Mouse (Mus musculus): ENCODE results near the gene Ap5b1. TPM values are rescaled to one million over a fixed set of nuclear protein-coding genes. Genes with fewer than 3 reads are reported as not detected.

The Ap5b1 gene
- polyA plus RNA-seq, 1 experiment from 2014 or later = 2.2 TPM

DNA sequence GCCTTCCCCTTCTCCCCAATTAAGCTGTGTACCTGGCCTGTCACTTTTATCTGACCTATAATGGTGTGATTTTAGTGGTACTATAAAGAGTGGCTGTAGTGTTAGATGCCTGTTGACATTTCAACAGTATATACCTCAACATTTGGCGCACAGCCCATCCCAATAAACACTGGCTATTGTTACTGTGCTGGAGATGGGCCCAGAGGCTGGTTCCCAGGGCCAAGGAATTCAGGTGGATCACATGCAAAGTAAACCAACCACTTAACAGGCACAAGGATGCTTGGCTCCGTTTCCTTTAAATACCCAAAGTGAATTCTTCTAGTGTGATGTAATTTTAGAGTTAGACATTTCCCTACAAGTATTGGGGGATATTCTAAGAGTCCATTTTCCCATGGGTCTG is 47.1 kb downstream of the Ap5b1 start:
- 70% methylated on average over 2 of the region's 2 CpGs for WGBS
- ATAC-seq (ENCODE audit: low FRiP score, low read depth) = no peak
- no peaks in the 10 kb centered on the region for H3K36me3 ChIP-seq

GRCm38 (mm10) chr19:5620007-5620406 is 52.2 kb downstream of the Ap5b1 start:
- WGBS = 91% methylated on average over 4 of the region's 4 CpGs
- no peak overlapping the region for H3K9ac ChIP-seq (replicated peaks)

More for the DNA sequence above, 47.1 kb downstream of the Ap5b1 start:
- H3K27me3 ChIP-seq = peaks cover 16% of the 10 kb centered on the region; the same call in 1 of the 2 replicates
- no peak overlapping the region for H3K4me2 ChIP-seq (replicated peaks)
- no peak overlapping the region for H3K27ac ChIP-seq (replicated peaks)
- H3K9ac ChIP-seq (replicated peaks) = no peak overlapping the region
- peaks cover 11% of the 10 kb centered on the region for H3K4me1 ChIP-seq
- no peaks in the 10 kb centered on the region for H3K9me3 ChIP-seq
- no peak overlapping the region for H3K4me3 ChIP-seq

More at GRCm38 (mm10) chr19:5620007-5620406, 52.2 kb downstream of the Ap5b1 start:
- no peaks in the 10 kb centered on the region for H3K9me3 ChIP-seq
- H3K27ac ChIP-seq (replicated peaks) = no peak overlapping the region
- H3K4me1 ChIP-seq = no peaks in the 10 kb centered on the region
- no peak overlapping the region for H3K4me3 ChIP-seq
- H3K4me2 ChIP-seq (replicated peaks) = no peak overlapping the region
- no peak for ATAC-seq (ENCODE audit: low FRiP score, low read depth)
- H3K27me3 ChIP-seq = peaks cover 7% of the 10 kb centered on the region
- H3K36me3 ChIP-seq = no peaks in the 10 kb centered on the region

Other genes starting within 250 kb of the Ap5b1 start
- not detected in 2 replicates for gene Catsper1, start 232.3 kb upstream of the Ap5b1 start, polyA plus RNA-seq (2016; fragmentation: Nextera tagmentation; extraction: Ambion mirVana)
- gene Cst6, start 218.5 kb upstream of the Ap5b1 start, polyA plus RNA-seq (2016; fragmentation: Nextera tagmentation; extraction: Ambion mirVana) = 0.87 and 2.2 TPM in 2 replicates
- gene Eif1ad, start 201.3 kb upstream of the Ap5b1 start, polyA plus RNA-seq (2016; fragmentation: Nextera tagmentation; extraction: Ambion mirVana) = 75.9 and 79.9 TPM in 2 replicates
- 392 and 402 TPM in 2 replicates for gene Banf1, start 200.9 kb upstream of the Ap5b1 start, polyA plus RNA-seq (2016; fragmentation: Nextera tagmentation; extraction: Ambion mirVana)
- 115 and 118 TPM in 2 replicates for gene Sart1, start 179.3 kb upstream of the Ap5b1 start, polyA plus RNA-seq (2016; fragmentation: Nextera tagmentation; extraction: Ambion mirVana)
- gene Tsga10ip, start 165.5 kb upstream of the Ap5b1 start, polyA plus RNA-seq (2016; fragmentation: Nextera tagmentation; extraction: Ambion mirVana) = 0.17 and 0.28 TPM in 2 replicates
- 257 and 262 TPM in 2 replicates for gene Drap1, start 143.0 kb upstream of the Ap5b1 start, polyA plus RNA-seq (2016; fragmentation: Nextera tagmentation; extraction: Ambion mirVana)
- gene AI837181, start 142.9 kb upstream of the Ap5b1 start, polyA plus RNA-seq (2016; fragmentation: Nextera tagmentation; extraction: Ambion mirVana) = 52.4 and 60.3 TPM in 2 replicates
- not detected in 2 replicates for gene Fosl1, start 120.5 kb upstream of the Ap5b1 start, polyA plus RNA-seq (2016; fragmentation: Nextera tagmentation; extraction: Ambion mirVana)
- 10.1 TPM in 2 replicates for gene Ccdc85b, start 110.1 kb upstream of the Ap5b1 start, polyA plus RNA-seq (2016; fragmentation: Nextera tagmentation; extraction: Ambion mirVana)
- gene Fibp, start 107.4 kb upstream of the Ap5b1 start, polyA plus RNA-seq (2016; fragmentation: Nextera tagmentation; extraction: Ambion mirVana) = 144 and 149 TPM in 2 replicates
- gene Ctsw, start 99.5 kb upstream of the Ap5b1 start, polyA plus RNA-seq (2016; fragmentation: Nextera tagmentation; extraction: Ambion mirVana) = 3.6 and 3.9 TPM in 2 replicates
- 57.9 and 68.9 TPM in 2 replicates for gene Efemp2, start 94.1 kb upstream of the Ap5b1 start, polyA plus RNA-seq (2016; fragmentation: Nextera tagmentation; extraction: Ambion mirVana)
- gene Mus81, start 79.6 kb upstream of the Ap5b1 start, polyA plus RNA-seq (2016; fragmentation: Nextera tagmentation; extraction: Ambion mirVana) = 47.7 and 50.1 TPM in 2 replicates
- gene Cfl1, start 77.6 kb upstream of the Ap5b1 start, polyA plus RNA-seq (2016; fragmentation: Nextera tagmentation; extraction: Ambion mirVana) = 3,169 and 3,187 TPM in 2 replicates
- 0.22 TPM in 1 of 2 replicates, not detected in the other for gene 1700020D05Rik, start 64.2 kb upstream of the Ap5b1 start, polyA plus RNA-seq (2016; fragmentation: Nextera tagmentation; extraction: Ambion mirVana)
- 35.9 and 36.0 TPM in 2 replicates for gene Snx32, start 57.5 kb upstream of the Ap5b1 start, polyA plus RNA-seq (2016; fragmentation: Nextera tagmentation; extraction: Ambion mirVana)
- 0.08 and 0.14 TPM in 2 replicates for gene Ovol1, start 7.4 kb upstream of the Ap5b1 start, polyA plus RNA-seq (2016; fragmentation: Nextera tagmentation; extraction: Ambion mirVana)
- 137 and 165 TPM in 2 replicates for gene Rnaseh2c, start 33.8 kb downstream of the Ap5b1 start, polyA plus RNA-seq (2016; fragmentation: Nextera tagmentation; extraction: Ambion mirVana)
- gene Kat5, start 42.2 kb downstream of the Ap5b1 start, polyA plus RNA-seq (2016; fragmentation: Nextera tagmentation; extraction: Ambion mirVana) = 80.4 and 81.6 TPM in 2 replicates
- 34.2 and 37.6 TPM in 2 replicates for gene Rela, start 69.5 kb downstream of the Ap5b1 start, polyA plus RNA-seq (2016; fragmentation: Nextera tagmentation; extraction: Ambion mirVana)
- 18.8 and 20.6 TPM in 2 replicates for gene Sipa1, start 95.7 kb downstream of the Ap5b1 start, polyA plus RNA-seq (2016; fragmentation: Nextera tagmentation; extraction: Ambion mirVana)
- 25.4 and 26.2 TPM in 2 replicates for gene Map3k11, start 120.7 kb downstream of the Ap5b1 start, polyA plus RNA-seq (2016; fragmentation: Nextera tagmentation; extraction: Ambion mirVana)
- 34.1 and 37.4 TPM in 2 replicates for gene Pcnx3, start 120.9 kb downstream of the Ap5b1 start, polyA plus RNA-seq (2016; fragmentation: Nextera tagmentation; extraction: Ambion mirVana)
- gene Kcnk7, start 136.3 kb downstream of the Ap5b1 start, polyA plus RNA-seq (2016; fragmentation: Nextera tagmentation; extraction: Ambion mirVana) = 0.36 TPM in 1 of 2 replicates, not detected in the other
- gene Ehbp1l1, start 158.3 kb downstream of the Ap5b1 start, polyA plus RNA-seq (2016; fragmentation: Nextera tagmentation; extraction: Ambion mirVana) = 8.2 and 9.1 TPM in 2 replicates
- gene Fam89b, start 161.6 kb downstream of the Ap5b1 start, polyA plus RNA-seq (2016; fragmentation: Nextera tagmentation; extraction: Ambion mirVana) = 175 and 186 TPM in 2 replicates
- gene Ltbp3, start 172.9 kb downstream of the Ap5b1 start, polyA plus RNA-seq (2016; fragmentation: Nextera tagmentation; extraction: Ambion mirVana) = 7.9 and 9.1 TPM in 2 replicates
- 63.6 and 68.4 TPM in 2 replicates for gene Scyl1, start 203.4 kb downstream of the Ap5b1 start, polyA plus RNA-seq (2016; fragmentation: Nextera tagmentation; extraction: Ambion mirVana)